Mouse (Mus musculus): ENCODE measurements around the gene Cmtr2. TPM values are rescaled to one million over a fixed set of nuclear protein-coding genes. Genes with fewer than 3 reads are reported as not detected.

The Cmtr2 gene
- 10.9 and 12.0 TPM in 2 replicates for polyA plus RNA-seq (2015; fragmentation: Nextera tagmentation; extraction: Ambion mirVana)

GRCm38 (mm10) chr8:110215365-110215764 lies at the start of gene Cmtr2:
Gene Cmtr2 (plus strand): TSS chr8:110215665.
- WGBS, result 77% methylated on average over 7 of the region's 7 CpGs
- peaks cover 24% of the 10 kb centered on the region for H3K4me1 ChIP-seq (replicated peaks)
- H3K4me2 ChIP-seq, result no peak within 1 kb of the TSS
- no peaks in the 10 kb centered on the region for H3K27me3 ChIP-seq
- no peak within 1 kb of the TSS for H3K27ac ChIP-seq
- H3K36me3 ChIP-seq, result no peaks in the 10 kb centered on the region; the same call in 1 of the 2 replicates
- ATAC-seq (ENCODE audit: low FRiP score), result no peak
- H3K9ac ChIP-seq, result no peak within 1 kb of the TSS
- H3K9me3 ChIP-seq, result no peaks in the 10 kb centered on the region
- H3K4me3 ChIP-seq, result no peak within 1 kb of the TSS

- Histone ChIP-seq H3K4me3 (no peak overlapping the region), H3K4me1 (replicated peaks) (peaks cover 7% of the 10 kb centered on the region), H3K27ac (no peak overlapping the region), H3K4me2 (no peak overlapping the region), H3K9ac (no peak overlapping the region), H3K36me3 (no peaks in the 10 kb centered on the region), H3K9me3 (no peaks in the 10 kb centered on the region), H3K27me3 (peaks cover 43% of the 10 kb centered on the region)
- ATAC-seq (ENCODE audit: low FRiP score), result no peak
- WGBS, result 84% methylated on average over 8 of the region's 8 CpGs
These were observed 49.2 kb upstream of the Cmtr2 start for GRCm38 (mm10) chr8:110166270-110166669.

GRCm38 (mm10) chr8:110168046-110168445 lies 47.4 kb upstream of the Cmtr2 start, which contains the start of gene Calb2:
Gene Calb2 (minus strand): TSS chr8:110168210.
- peaks cover 43% of the 10 kb centered on the region for H3K27me3 ChIP-seq
- H3K4me2 ChIP-seq, result peak within 1 kb of the TSS; percentile 51
- peak within 1 kb of the TSS; percentile 60 for H3K9ac ChIP-seq
- peak within 1 kb of the TSS; percentile 28 for H3K4me3 ChIP-seq
- peaks cover 10% of the 10 kb centered on the region for H3K4me1 ChIP-seq (replicated peaks)
- under 1% methylated on average over 33 of the region's 33 CpGs for WGBS
- peak; percentile 87 for ATAC-seq (ENCODE audit: low FRiP score)
- no peak within 1 kb of the TSS for H3K27ac ChIP-seq
- H3K36me3 ChIP-seq, result no peaks in the 10 kb centered on the region
- no peaks in the 10 kb centered on the region for H3K9me3 ChIP-seq

DNA sequence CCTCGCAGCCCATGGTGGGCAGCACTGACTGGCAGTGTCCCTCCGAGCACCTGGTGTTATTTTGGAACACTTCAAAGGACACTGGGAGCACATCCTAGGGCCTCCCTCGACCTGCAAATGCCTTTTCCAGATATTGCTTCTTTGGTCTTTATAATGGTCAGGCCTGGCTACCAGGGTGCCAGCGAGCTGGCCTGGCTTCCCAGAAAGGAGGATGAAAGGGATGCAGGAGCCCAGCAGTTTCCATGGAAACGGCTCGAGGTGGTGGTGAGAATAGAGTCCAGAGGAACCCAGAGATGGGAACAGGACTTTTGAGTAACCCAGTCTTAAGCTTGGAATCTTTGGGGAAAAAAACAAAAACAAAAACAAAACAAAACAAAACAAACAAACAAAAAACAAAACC lies 43.3 kb upstream of the Cmtr2 start:
- Histone ChIP-seq H3K4me1 (replicated peaks) (peaks cover 14% of the 10 kb centered on the region), H3K4me3 (no peak overlapping the region), H3K27ac (no peak overlapping the region), H3K36me3 (no peaks in the 10 kb centered on the region), H3K4me2 (no peak overlapping the region), H3K9me3 (no peaks in the 10 kb centered on the region), H3K9ac (no peak overlapping the region), H3K27me3 (peaks cover 35% of the 10 kb centered on the region)
- 46% methylated on average over 6 of the region's 6 CpGs for WGBS
- no peak for ATAC-seq (ENCODE audit: low FRiP score)

GRCm38 (mm10) chr8:110174826-110175225 lies 40.6 kb upstream of the Cmtr2 start:
- Histone ChIP-seq H3K4me1 (replicated peaks) (peaks cover 14% of the 10 kb centered on the region), H3K27ac (no peak overlapping the region)
- WGBS, result 95% methylated on average over 4 of the region's 4 CpGs

DNA sequence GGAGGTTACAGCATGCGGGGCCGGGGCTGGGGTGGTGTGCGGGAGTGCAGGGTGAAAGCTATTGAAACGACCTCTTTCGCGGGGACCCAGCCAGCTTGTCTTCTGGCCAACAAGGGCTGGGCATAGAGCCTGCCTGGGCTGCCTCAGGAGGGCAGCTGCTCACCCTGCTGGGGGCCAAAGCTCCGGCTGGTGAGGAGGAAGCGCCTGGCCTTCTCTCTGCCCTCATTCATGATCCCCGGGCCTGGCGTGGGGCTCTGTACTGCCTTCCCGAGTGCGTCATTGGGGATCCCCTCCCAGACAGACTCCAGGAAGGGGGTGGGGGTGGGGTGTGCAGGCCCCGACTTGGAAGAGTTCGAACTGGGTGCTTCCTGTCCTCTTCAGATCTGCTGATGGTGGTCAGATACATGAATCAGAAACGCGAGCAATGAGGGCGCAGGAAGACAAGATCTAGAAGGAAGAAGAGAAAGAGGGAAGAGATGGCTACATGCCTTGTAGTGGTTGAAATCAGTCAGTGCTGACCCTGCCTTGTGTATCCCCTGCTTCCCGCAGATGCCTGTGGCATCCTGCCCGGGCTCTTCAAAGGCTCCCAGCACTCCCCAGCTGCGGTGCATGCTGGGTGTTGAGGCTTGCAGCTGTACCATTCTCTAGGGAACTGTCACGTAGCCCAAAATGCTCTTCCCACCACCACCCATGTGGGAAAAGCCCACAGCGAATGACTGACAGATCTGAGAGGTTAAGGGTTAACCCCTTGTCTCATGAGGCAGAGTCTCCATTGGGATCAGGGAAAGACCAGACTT lies 37.9 kb upstream of the Cmtr2 start:
- H3K27me3 ChIP-seq, result peaks cover 8% of the 10 kb centered on the region; the same call in 1 of the 2 replicates
- H3K27ac ChIP-seq, result peak overlapping the region; percentile 48; the same call in 1 of the 2 replicates
- H3K9ac ChIP-seq, result 0 out of 2 replicates have a peak overlapping the region, but pooled peaks have one; percentile 29
- ATAC-seq (ENCODE audit: low FRiP score), result peak; percentile 71
- H3K36me3 ChIP-seq, result no peaks in the 10 kb centered on the region
- no peaks in the 10 kb centered on the region for H3K9me3 ChIP-seq
- H3K4me3 ChIP-seq, result no peak overlapping the region
- peak overlapping the region; percentile 26 for H3K4me2 ChIP-seq
- WGBS, result 23% methylated on average over 22 of the region's 22 CpGs
- peaks cover 15% of the 10 kb centered on the region for H3K4me1 ChIP-seq (replicated peaks)

More at GRCm38 (mm10) chr8:110174826-110175225, 40.6 kb upstream of the Cmtr2 start:
- Histone ChIP-seq H3K4me2 (no peak overlapping the region), H3K9me3 (no peaks in the 10 kb centered on the region), H3K9ac (no peak overlapping the region), H3K4me3 (no peak overlapping the region), H3K27me3 (peaks cover 12% of the 10 kb centered on the region), H3K36me3 (no peaks in the 10 kb centered on the region)
- no peak for ATAC-seq (ENCODE audit: low FRiP score)

GRCm38 (mm10) chr8:110182735-110183367 lies 32.6 kb upstream of the Cmtr2 start:
- ATAC-seq (ENCODE audit: low FRiP score), result no peak
- no peaks in the 10 kb centered on the region for H3K36me3 ChIP-seq

GRCm38 (mm10) chr8:110183748-110184147 lies 31.7 kb upstream of the Cmtr2 start:
- ATAC-seq (ENCODE audit: low FRiP score), result no peak

More at GRCm38 (mm10) chr8:110182735-110183367, 32.6 kb upstream of the Cmtr2 start:
- WGBS, result 67% methylated on average over 11 of the region's 11 CpGs
- H3K4me3 ChIP-seq, result no peak overlapping the region
- no peaks in the 10 kb centered on the region for H3K9me3 ChIP-seq
- H3K9ac ChIP-seq, result no peak overlapping the region
- no peak overlapping the region; the same call in 1 of the 2 replicates for H3K4me2 ChIP-seq
- peak overlapping the region; percentile 12; the same call in 1 of the 2 replicates for H3K27ac ChIP-seq
- peaks cover 18% of the 10 kb centered on the region for H3K4me1 ChIP-seq (replicated peaks)
- H3K27me3 ChIP-seq, result 0 out of 2 replicates have a peak, but pooled peaks cover 4% of the 10 kb centered on the region

GRCm38 (mm10) chr8:110185538-110185937 lies 29.9 kb upstream of the Cmtr2 start:
- peaks cover 34% of the 10 kb centered on the region for H3K4me1 ChIP-seq (replicated peaks)
- no peak overlapping the region for H3K9ac ChIP-seq
- H3K36me3 ChIP-seq, result no peaks in the 10 kb centered on the region
- no peak overlapping the region for H3K4me3 ChIP-seq
- no peak for ATAC-seq (ENCODE audit: low FRiP score)
- H3K27ac ChIP-seq, result no peak overlapping the region
- no peak overlapping the region for H3K4me2 ChIP-seq
- WGBS, result 89% methylated on average over 4 of the region's 4 CpGs
- H3K27me3 ChIP-seq, result no peaks in the 10 kb centered on the region
- H3K9me3 ChIP-seq, result no peaks in the 10 kb centered on the region

More at GRCm38 (mm10) chr8:110183748-110184147, 31.7 kb upstream of the Cmtr2 start:
- Histone ChIP-seq H3K4me1 (replicated peaks) (peaks cover 21% of the 10 kb centered on the region), H3K27me3 (0 out of 2 replicates have a peak, but pooled peaks cover 3% of the 10 kb centered on the region), H3K27ac (no peak overlapping the region), H3K4me2 (no peak overlapping the region), H3K9ac (no peak overlapping the region), H3K4me3 (no peak overlapping the region), H3K36me3 (no peaks in the 10 kb centered on the region), H3K9me3 (no peaks in the 10 kb centered on the region)
- WGBS, result 25% methylated on average over 11 of the region's 11 CpGs

- no peak for ATAC-seq (ENCODE audit: low FRiP score)
- no peak overlapping the region; the same call in 1 of the 2 replicates for H3K9ac ChIP-seq
- H3K27me3 ChIP-seq, result no peaks in the 10 kb centered on the region
- peak overlapping the region; percentile 52 for H3K27ac ChIP-seq
- H3K9me3 ChIP-seq, result no peaks in the 10 kb centered on the region
- H3K4me3 ChIP-seq, result no peak overlapping the region
- no peaks in the 10 kb centered on the region for H3K36me3 ChIP-seq
- H3K4me1 ChIP-seq (replicated peaks), result peaks cover 16% of the 10 kb centered on the region
- H3K4me2 ChIP-seq, result no peak overlapping the region
- 31% methylated on average over 8 of the region's 8 CpGs for WGBS
These were observed 26.3 kb upstream of the Cmtr2 start for GRCm38 (mm10) chr8:110188961-110189750.

GRCm38 (mm10) chr8:110196678-110197077 lies 18.8 kb upstream of the Cmtr2 start:
- Histone ChIP-seq H3K27ac (no peak overlapping the region), H3K4me3 (no peak overlapping the region), H3K9ac (no peak overlapping the region), H3K27me3 (no peaks in the 10 kb centered on the region), H3K4me2 (no peak overlapping the region), H3K4me1 (replicated peaks) (peaks cover 8% of the 10 kb centered on the region; the same call in 1 of the 2 replicates), H3K9me3 (no peaks in the 10 kb centered on the region), H3K36me3 (no peaks in the 10 kb centered on the region)
- ATAC-seq (ENCODE audit: low FRiP score), result no peak
- WGBS, result 2% methylated on average over 5 of the region's 5 CpGs
